Mouse (Mus musculus) thymus, postnatal 36 days (tissue): Measurements from ENCODE around the gene Tbc1d1.
A peak's percentile ranks its signal among the peaks of the same experiment; 100 is the strongest.

Experiments used
- DNase-seq, 2 experiments: peaks; one replicate each; pipeline ENCODE4 v3.0.0; 2022; ENCODE audit warnings: mixed read lengths in 2 of 2

Gene Tbc1d1

GRCm38 (mm10) chr5:64155861-64156550, at the start of gene Tbc1d1:
Gene Tbc1d1, plus strand, starts transcription at chr5:64156305.
- DNase-seq: peak; percentile 26 to 37

GRCm38 (mm10) chr5:64107596-64108289, 48.4 kb upstream of the Tbc1d1 start:
- DNase-seq: no peak

- no peak for DNase-seq
Observed at GRCm38 (mm10) chr5:64109217-64109616, 46.9 kb upstream of the Tbc1d1 start.

DNA sequence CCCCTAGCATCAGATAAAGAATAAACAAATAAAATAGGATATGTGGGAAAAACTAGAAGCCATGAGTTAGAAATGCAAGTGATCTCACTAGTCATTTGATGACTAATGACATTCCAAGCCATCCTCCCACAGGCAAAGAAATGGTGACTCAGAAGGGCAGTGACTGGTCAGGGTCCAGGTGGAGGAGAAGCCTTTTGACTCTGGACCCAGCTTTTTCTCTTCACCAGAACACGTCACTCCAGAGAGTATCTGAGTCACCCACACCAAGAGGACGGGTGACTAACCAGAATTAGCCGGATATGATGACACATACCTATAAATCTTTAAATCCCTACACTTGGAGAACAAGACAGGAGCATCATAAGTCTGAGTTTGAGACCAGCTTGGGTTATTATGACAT, 43.7 kb upstream of the Tbc1d1 start:
- DNase-seq: no peak

- DNase-seq: no peak
Observed at GRCm38 (mm10) chr5:64114210-64114609, 41.9 kb upstream of the Tbc1d1 start.

GRCm38 (mm10) chr5:64117191-64117590, 38.9 kb upstream of the Tbc1d1 start:
- DNase-seq: no peak

DNA sequence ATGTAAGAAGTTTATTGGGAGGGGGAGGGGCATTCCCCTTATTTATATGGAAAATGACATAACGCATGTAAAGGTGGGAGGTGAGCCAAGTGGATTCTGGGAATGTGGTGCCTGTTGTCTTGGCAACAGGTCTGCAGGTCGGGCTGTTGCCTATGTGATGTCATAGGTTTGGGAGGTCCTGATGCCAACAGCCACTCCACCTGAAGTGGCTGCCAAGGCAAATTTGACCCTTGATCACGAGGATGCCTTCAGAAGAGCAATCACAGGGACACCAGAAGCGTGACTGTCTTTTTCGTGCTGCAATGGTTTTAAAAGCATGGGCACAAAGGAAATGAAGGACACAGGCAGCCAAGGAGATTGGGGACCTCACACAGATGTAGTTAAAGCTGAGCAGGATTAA, 30.3 kb upstream of the Tbc1d1 start:
- no peak for DNase-seq

GRCm38 (mm10) chr5:64131550-64131949, 24.6 kb upstream of the Tbc1d1 start:
- DNase-seq: no peak

DNA sequence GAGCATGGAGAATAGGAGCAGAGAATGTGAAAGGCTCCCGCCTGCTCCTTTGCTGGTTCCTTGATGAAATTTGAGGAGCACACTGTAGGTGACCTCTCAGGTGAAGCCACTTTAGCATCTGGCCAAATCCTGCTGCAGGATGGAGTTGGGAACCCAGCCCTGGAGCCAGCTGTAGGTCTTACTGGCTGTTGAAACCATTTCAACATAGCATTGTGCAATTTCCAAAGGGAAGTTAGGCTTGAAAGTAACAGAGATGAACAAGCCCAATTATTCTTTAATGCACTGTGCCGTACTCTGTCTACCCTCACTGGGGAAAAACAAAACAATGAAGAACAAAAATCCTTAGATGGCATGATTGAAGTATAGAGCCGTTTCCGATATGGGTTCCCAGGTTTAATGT, 22.2 kb upstream of the Tbc1d1 start:
- no peak for DNase-seq

GRCm38 (mm10) chr5:64136325-64136724, 19.8 kb upstream of the Tbc1d1 start:
- DNase-seq: no peak

DNA sequence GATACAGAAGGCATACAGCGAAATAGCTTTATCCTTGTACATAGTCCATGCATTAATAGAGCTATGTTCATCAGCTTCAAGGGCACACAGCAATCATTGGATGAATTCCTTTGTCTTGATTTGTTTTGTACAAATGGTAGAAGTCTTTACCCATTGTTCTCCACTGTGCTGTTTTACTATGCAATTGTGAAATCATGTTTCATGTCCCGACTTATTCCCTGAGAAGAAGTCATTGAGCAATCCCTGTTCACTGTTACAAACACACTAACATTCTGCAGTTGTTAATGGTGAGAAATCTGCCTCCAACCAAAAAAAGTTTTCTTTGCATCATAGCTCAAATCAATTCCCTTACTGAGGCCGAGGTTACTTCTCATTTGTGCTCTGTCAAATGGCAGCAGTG, 15.9 kb upstream of the Tbc1d1 start:
- no peak for DNase-seq

DNA sequence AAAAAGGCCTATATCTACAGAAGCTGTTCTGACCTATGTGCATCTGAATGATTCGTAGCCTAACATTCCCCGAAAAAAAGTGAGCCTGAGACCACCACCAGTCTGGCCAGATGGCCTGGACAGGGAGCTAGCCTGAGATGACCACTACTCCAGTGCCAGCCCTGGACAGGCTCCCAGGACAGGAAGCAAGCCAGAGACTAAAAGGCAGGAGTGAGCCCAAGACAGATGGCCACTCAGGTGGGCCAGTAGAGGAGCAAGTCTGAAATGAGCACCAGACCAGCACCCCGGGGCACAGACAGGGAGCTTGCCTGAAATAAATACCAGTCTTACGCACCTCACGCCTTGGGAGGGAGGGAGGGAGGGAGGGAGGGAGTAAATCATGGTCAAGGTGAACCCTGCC, 11.8 kb upstream of the Tbc1d1 start:
- no peak for DNase-seq

- no peak for DNase-seq
Observed at GRCm38 (mm10) chr5:64146384-64147005, 9.6 kb upstream of the Tbc1d1 start.

- peak; percentile 41 to 47 for DNase-seq
Observed at GRCm38 (mm10) chr5:64149184-64150127, 6.6 kb upstream of the Tbc1d1 start.

GRCm38 (mm10) chr5:64153319-64153718, 2.8 kb upstream of the Tbc1d1 start:
- no peak for DNase-seq

GRCm38 (mm10) chr5:64156579-64156978, 474 bp downstream of the Tbc1d1 start:
- DNase-seq: no peak

GRCm38 (mm10) chr5:64157926-64158325, 1.8 kb downstream of the Tbc1d1 start:
- peak; percentile 59 to 75 for DNase-seq

DNA sequence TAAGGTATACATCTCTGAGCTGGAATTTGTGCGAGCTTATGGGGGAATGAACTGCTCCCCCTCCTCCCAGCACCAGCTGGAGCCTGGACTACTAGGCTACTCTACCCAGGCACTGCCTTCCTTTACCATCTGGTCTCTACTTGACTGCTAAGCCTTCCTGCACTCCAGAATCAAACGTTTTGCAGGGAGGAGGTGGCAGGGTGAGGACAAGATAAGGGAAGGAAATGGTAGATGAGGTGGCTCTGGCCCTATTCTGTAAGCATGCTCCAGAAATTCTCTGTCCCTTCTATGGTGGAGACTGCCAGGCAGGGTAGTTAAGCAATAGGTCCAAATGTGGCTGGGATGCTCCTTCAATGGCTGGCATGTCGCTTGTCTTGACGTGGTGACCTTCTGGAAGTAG, 2.4 kb downstream of the Tbc1d1 start:
- no peak for DNase-seq

DNA sequence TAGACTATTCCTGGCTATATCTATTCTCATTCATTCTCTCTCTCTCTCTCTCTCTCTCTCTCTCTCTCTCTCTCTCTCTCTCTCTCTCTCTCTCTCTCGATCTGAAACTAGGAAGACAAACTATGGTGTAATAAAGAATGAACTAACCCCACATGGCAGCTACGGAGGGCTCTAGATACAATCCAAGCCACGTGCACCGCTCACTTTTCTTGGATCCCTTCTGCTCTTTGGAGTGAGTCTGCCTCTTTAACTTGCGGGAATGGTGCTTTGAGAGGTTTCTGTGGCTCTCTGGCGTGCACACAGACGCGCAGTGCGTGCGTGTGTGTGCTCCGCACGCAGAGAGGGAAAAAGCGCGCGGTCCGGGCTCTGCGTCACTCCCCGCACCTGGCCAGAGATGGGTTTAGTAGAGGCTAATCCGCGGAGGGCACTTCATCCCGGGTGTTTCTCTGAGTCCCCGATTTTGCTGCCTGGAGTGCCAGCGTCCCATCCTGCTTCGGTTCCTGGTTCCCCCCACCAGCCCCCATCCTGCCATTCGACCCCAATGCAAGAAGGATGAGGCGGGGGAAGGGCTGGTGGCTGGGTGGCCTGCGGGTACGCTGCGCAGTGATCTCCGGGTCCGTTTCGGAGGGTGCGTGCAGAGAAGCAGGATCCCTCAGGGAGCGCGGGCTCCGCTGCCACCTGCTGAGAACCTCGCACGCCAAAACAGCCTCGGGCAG, 3.1 kb downstream of the Tbc1d1 start:
- peak in 1 of 2 experiments; percentile 38 for DNase-seq

- DNase-seq: peak; percentile 70 to 71
Observed at GRCm38 (mm10) chr5:64159781-64160704, 3.9 kb downstream of the Tbc1d1 start.
